Mouse (Mus musculus) granulocyte monocyte progenitor cell, adult 5-6 weeks (primary cell): ENCODE results near the gene Hand1. TPM values are rescaled to one million over a fixed set of nuclear protein-coding genes. Genes with fewer than 3 reads are reported as not detected.

Experiments used
- ATAC-seq: replicated peaks from 2 replicates; pipeline ENCODE4 v1.8.0; 2016; ENCODE audit warnings: mild to moderate bottlenecking, moderate TSS enrichment, inconsistent platforms; ENCODE audit not compliant: poor library complexity, severe bottlenecking
- total RNA-seq, 2 experiments: library from RNA; stranded (forward) in 1 of 2; stranded (reverse) in 1 of 2; fragments of 200-712, 200-1000 nt in 1 of 2; fragments of >200 nt in 1 of 2; fragmentation: Nextera tagmentation in 1 of 2; gene quantifications; 2 replicates each; pipeline ENCODE4 v1.2.3; 2014 to 2017

Gene Hand1
- total RNA-seq, 2 experiments from 2014 or later, result not detected

DNA sequence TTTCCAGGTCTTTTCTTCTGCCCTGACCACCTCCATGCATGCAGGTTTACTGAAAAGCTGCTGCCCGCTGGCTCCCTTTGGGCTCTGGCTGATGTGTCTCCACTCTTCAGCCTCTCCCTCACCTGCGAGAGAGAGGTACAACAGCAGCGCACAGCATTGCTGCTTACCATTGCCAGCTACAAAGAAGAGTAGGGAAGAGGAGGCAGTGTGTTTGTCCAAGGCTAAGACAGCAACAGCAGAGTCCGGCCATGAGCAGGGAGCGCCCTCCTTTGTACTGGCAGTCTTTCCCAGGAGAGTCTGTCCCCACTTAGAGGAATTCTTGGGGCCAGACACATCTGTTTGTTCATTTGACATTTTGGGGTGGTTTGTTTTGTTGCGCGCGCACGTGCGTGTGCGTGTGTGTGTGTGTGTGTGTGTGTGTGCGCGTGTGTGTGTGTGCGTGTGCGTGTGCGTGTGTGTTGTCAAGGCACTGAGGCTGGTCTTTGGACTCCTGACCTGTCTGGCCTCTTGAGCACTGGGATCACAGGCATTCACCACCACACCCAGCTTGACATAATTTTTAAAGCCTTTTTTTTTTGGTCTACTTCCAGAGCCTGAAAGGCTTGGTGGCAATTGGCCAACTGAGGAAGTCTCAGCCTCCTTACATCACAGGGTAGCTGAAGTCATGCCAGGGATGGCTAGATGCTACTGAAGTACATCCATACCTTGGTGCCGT lies 23.4 kb downstream of the Hand1 start:
- no peak for ATAC-seq

DNA sequence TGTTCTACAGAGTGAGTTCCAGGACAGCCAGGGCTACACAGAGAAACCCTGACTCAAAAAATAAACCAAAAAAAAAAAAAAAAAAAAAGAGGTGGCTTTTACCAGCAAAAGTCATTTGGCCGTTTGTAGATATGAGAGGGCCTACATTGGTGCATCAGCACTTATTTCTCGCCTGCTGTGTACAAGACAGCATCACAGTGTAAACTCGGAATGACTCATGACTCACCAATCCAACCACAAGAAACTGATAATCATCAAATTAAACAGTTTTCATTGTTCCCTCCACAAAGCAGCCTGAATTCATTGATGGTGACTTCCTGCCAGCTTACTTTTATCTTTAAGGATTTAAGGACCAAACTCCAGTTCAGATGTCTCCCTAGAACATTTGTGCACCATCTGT lies 27.6 kb downstream of the Hand1 start:
- no peak for ATAC-seq

- ATAC-seq, result no peak
Observed at GRCm38 (mm10) chr11:57802511-57802870, 30.1 kb downstream of the Hand1 start.

- no peak for ATAC-seq
Observed at GRCm38 (mm10) chr11:57801766-57802510, 30.7 kb downstream of the Hand1 start.

DNA sequence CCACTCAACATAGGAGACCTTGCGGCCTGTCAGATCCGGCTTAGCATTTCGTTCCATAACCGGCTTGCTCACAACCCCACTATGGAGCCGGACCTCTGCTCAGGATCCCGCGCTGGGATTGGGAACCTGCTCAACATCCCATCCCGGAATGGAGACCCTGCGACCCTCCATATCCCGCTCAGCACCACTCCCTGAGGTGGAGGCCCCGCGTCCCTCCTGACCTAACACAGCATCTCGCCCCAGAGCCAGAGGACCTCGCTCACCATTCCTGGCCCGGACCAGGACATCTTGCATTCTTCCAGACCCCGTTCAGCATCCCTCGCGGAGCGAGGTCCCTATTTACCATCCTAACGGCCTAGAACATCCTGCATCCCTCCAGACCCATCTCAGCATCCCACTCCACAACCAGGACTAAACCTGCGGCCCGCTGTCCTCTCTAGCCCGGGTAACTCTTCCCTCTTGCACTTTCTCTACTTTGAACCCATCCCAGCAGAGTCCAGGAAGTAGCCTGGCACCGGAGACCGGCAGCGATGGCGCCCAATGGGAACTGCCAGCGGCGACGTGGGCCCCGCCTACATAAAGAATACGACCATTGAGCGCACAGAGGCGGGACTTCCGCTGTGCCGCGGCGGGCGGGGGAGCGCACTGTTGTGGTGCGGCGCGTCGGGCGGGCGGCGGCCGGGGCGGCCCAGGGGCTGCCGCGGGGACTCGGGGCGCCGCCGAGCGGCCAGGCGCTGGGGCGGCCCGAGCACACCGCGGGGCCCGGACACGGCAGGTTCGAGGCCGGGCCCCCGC lies 31.4 kb downstream of the Hand1 start, which contains the start of gene Sap30l:
Sap30l (plus strand) TSS at position 667 of the 795 bp plus-strand sequence.
- ATAC-seq, result peak; percentile 97

- peak; percentile 23 for ATAC-seq
Observed at GRCm38 (mm10) chr11:57800266-57800951, 32.2 kb downstream of the Hand1 start.

- ATAC-seq, result no peak
Observed at GRCm38 (mm10) chr11:57799456-57799855, 33.2 kb downstream of the Hand1 start.

- ATAC-seq, result no peak
Observed at GRCm38 (mm10) chr11:57797828-57798227, 34.8 kb downstream of the Hand1 start.

- no peak for ATAC-seq
Observed at GRCm38 (mm10) chr11:57795086-57795485, 37.5 kb downstream of the Hand1 start.

GRCm38 (mm10) chr11:57790866-57791535 lies 41.6 kb downstream of the Hand1 start:
- ATAC-seq, result peak; percentile 64

GRCm38 (mm10) chr11:57787913-57788312 lies 44.7 kb downstream of the Hand1 start:
- ATAC-seq, result peak; percentile 41; the same call in 1 of the 2 replicates

- ATAC-seq, result no peak
Observed at GRCm38 (mm10) chr11:57786616-57787418, 45.8 kb downstream of the Hand1 start.

DNA sequence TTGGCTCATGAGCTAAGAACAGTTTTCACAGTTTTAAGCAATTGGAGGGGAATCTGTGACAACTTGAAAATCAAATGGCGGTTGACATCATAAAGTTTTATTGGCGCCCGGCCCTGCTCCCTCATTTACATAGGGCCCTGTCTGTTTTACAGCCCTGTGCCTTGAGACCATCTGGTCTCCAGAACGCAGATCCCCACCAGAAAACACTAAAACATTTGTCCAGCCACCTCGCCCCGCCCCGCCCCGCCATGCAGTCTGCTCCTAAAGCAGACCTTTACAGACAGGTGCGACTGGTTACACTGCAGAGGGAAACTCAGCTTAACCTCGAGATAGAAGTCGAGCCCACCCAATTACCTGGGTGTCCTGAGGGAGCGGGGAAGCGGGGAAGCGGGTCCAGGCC lies 52.8 kb downstream of the Hand1 start:
- no peak for ATAC-seq

Other genes starting within 250 kb of the Hand1 start
- 5.1 and 6.8 TPM in 2 replicates for gene Galnt10, start 187.4 kb downstream of the Hand1 start, total RNA-seq (2014; fragmentation: Nextera tagmentation)
- gene Galnt10, start 187.4 kb downstream of the Hand1 start, total RNA-seq (2017), result 7.8 and 8.9 TPM in 2 replicates
- gene Sap30l, start 31.2 kb downstream of the Hand1 start, total RNA-seq (2014; fragmentation: Nextera tagmentation), result 9.7 and 14.0 TPM in 2 replicates
- gene Sap30l, start 31.2 kb downstream of the Hand1 start, total RNA-seq (2017), result 13.3 and 21.9 TPM in 2 replicates
- 140 and 152 TPM in 2 replicates for gene Larp1, start 176.2 kb upstream of the Hand1 start, total RNA-seq (2014; fragmentation: Nextera tagmentation)
- gene Larp1, start 176.2 kb upstream of the Hand1 start, total RNA-seq (2017), result 57.4 and 70.4 TPM in 2 replicates